Mouse (Mus musculus): ENCODE data around the gene Clip3.

- TF ChIP-seq TCF12 (IDR thresholded peaks at IDR 0.05; ENCODE audit: insufficient read depth, poor library complexity, severe bottlenecking) (no peak), MAX (IDR thresholded peaks at IDR 0.05; ENCODE audit: low read depth) (no peak), POLR2A (IDR thresholded peaks at IDR 0.05; ENCODE audit: insufficient read length, low read depth) (no peak), CEBPB (IDR thresholded peaks at IDR 0.05; ENCODE audit: insufficient read depth, poor library complexity, severe bottlenecking) (no peak)
Observed at GRCm38 (mm10) chr7:30331887-30332286, 40.4 kb downstream of the Clip3 start.
